Mouse (Mus musculus): ENCODE measurements around the gene Igfbp1.

GRCm38 (mm10) chr11:7194432-7195311 lies 2.9 kb upstream of the Igfbp1 start:
- TF ChIP-seq CTCF (IDR thresholded peaks at IDR 0.05; ENCODE audit: low read depth) (peak; percentile 35; the same call in 1 of the 2 replicates), EP300 (IDR thresholded peaks at IDR 0.05; ENCODE audit: low read depth) (no peak)

Measured in liver, embryonic 14.5 days (tissue).